Mouse (Mus musculus) ES-E14 (cell line): ENCODE results near the gene Gm37596. TPM values are rescaled to one million over a fixed set of nuclear protein-coding genes. Genes with fewer than 3 reads are reported as not detected.
"Not testable (repeated sequence)": the region's sequence is repeated elsewhere in the genome, so short reads cannot be mapped to it uniquely, and the experiment has no call there.

Experiments used
- DNase-seq: peaks from one replicate; pipeline ENCODE4 v3.0.0-alpha.2; 2013; ENCODE audit warnings: low read depth, low spot score
- H3K27ac ChIP-seq: 2 replicates; pipeline ENCODE4 v1.5.1; 2012; ENCODE audit warnings: low read depth, mild to moderate bottlenecking, low read length, moderate library complexity, mixed read lengths; ENCODE audit not compliant: poor library complexity, insufficient read depth, severe bottlenecking
- H3K36me3 ChIP-seq: 2 replicates; pipeline ENCODE4 v1.6.1; 2012; ENCODE audit warnings: mild to moderate bottlenecking, low read length, moderate library complexity, mixed read lengths; ENCODE audit not compliant: control insufficient read depth, poor library complexity, insufficient read depth, severe bottlenecking
- H3K4me1 ChIP-seq, 2 experiments: fragments of 150-350 bp in 1 of 2; sonication (generic) in 1 of 2; 2 replicates each; pipeline ENCODE4 v1.6.1; 2012; ENCODE audit warnings: low read length in 2 of 2, mild to moderate bottlenecking in 1 of 2, mixed read lengths in 1 of 2; ENCODE audit not compliant: control insufficient read depth in 2 of 2, insufficient read depth in 2 of 2, poor library complexity in 1 of 2
- H3K4me3 ChIP-seq, 2 experiments: fragments of 150-350 bp in 1 of 2; sonication (generic) in 1 of 2; 2 replicates each; pipeline ENCODE4 v1.5.1; 2012; ENCODE audit warnings: low read length in 2 of 2, low read depth in 1 of 2, mild to moderate bottlenecking in 1 of 2, mixed read lengths in 1 of 2; ENCODE audit not compliant: insufficient read depth in 1 of 2, poor library complexity in 1 of 2, severe bottlenecking in 1 of 2
- H3K9ac ChIP-seq: 2 replicates; pipeline ENCODE4 v1.6.1; 2012; ENCODE audit warnings: low read depth, mild to moderate bottlenecking, low read length, mixed read lengths; ENCODE audit not compliant: poor library complexity, insufficient read depth, severe bottlenecking
- H3K9me3 ChIP-seq: fragments of 150-350 bp; sonication (generic); 2 replicates; pipeline ENCODE4 v1.6.1; 2012; ENCODE audit warnings: low read depth, mild to moderate bottlenecking, low read length; ENCODE audit not compliant: control insufficient read depth, insufficient read depth
- CHD2 ChIP-seq: IDR thresholded peaks from 2 replicates; pipeline ENCODE4 v1.6.1; 2014; ENCODE audit warnings: mild to moderate bottlenecking, low read depth, low read length, inconsistent platforms
- HCFC1 ChIP-seq: IDR thresholded peaks from 2 replicates; pipeline ENCODE4 v1.6.1; 2012; ENCODE audit warnings: low read length, inconsistent platforms, borderline replicate concordance; ENCODE audit not compliant: insufficient read depth
- MAFK ChIP-seq: IDR thresholded peaks from 2 replicates; pipeline ENCODE4 v1.6.1; 2014; ENCODE audit warnings: mild to moderate bottlenecking, low read depth, low read length, inconsistent platforms; ENCODE audit not compliant: insufficient read depth
- ZC3H11A ChIP-seq: IDR thresholded peaks from 2 replicates; pipeline ENCODE4 v1.6.1; 2012; ENCODE audit warnings: low read depth, mild to moderate bottlenecking, inconsistent platforms, low read length, borderline replicate concordance
- ZNF384 ChIP-seq: IDR thresholded peaks from 2 replicates; pipeline ENCODE4 v1.6.1; 2012; ENCODE audit warnings: low read depth, low read length, inconsistent platforms
- in situ Hi-C, 2 experiments: fragments of 600-800 bp; cut with MboI; formaldehyde crosslinking; loops; one replicate each; pipeline ENCODE4 v1.15.1; 2025; ENCODE audit warnings: low sequenced_read_pairs in 2 of 2, inconsistent platforms in 1 of 2; ENCODE audit not compliant: unreplicated experiment in 2 of 2
- total RNA-seq: library from RNA; depleted of rRNA; stranded (reverse); fragments of 300-350 nt; gene quantifications from 2 replicates; pipeline ENCODE4 v1.2.3, GENCODE M21; 2012; rRNA removed

The Gm37596 gene
- not detected in 2 replicates for total RNA-seq

- H3K9ac ChIP-seq, H3K36me3 ChIP-seq, H3K9me3 ChIP-seq, in situ Hi-C loops, H3K4me1 ChIP-seq, DNase-seq, H3K27ac ChIP-seq, H3K4me3 ChIP-seq: not testable (repeated sequence)
Measured at GRCm38 (mm10) chr3:93692970-93693369, at the start of gene Gm37596. Gm37596 (minus strand) TSS chr3:93693070.

DNA sequence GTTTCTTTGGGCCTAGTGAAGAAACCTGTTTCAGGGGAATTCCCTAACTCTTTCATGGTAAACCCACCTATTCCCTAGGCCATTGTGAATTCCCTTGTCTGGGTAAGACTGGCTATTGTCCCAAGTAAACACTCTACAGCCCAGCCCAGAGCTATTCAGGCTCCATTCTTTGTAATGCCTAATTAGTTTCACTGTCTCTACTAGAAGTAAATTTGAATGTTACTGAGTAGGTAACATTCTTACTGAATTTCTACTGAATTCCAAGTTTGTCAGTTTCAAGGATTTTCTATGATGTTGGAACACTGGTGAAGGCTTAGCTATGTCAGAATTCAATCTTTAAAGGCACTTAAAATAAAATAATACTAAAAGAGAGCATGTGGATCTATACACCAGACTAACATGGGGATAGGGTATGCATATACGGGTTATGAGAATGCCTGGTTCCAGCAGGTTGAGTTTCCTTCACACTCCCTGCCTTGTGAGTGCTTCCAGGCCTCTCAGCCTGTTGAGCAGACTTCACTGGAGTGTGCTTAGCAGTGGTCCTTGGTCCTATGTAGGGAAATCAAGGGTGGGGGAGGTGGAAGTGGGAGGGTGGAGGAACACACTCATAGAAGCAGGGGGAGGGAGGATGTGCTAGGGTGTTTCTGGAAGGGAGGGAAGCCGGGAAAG lies 16.2 kb upstream of the Gm37596 start:
- H3K9ac ChIP-seq, H3K4me1 ChIP-seq, H3K36me3 ChIP-seq, H3K4me3 ChIP-seq, H3K9me3 ChIP-seq, in situ Hi-C loops: not testable (repeated sequence)
- peak; percentile 8 for DNase-seq
- H3K27ac ChIP-seq, result peak overlapping the region; percentile 81

DNA sequence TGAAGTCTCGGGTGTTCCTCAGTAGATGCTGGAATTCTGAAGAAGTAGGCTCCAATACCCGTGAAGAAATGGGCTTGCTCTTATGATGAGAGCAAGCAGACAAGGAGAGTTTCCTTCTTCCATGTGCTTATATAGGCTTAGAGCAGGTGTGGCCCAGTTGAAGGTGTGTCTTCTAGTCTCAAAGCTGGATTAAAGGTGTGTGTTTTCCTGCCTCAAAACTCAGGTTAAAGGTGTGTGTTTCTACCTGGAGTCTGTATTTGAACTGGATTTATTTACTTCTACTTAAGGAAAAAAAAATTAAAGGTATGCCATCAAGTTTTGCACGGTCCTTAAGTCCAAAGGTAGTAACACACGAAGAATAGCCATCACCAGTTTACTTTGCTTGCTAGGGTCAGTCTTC lies 16.7 kb downstream of the Gm37596 start, which contains the start of gene Tdpoz1:
TSS of gene Tdpoz1 (minus strand) at position 101 of the 400 bp plus-strand sequence.
- DNase-seq, H3K4me1 ChIP-seq, H3K4me3 ChIP-seq, H3K36me3 ChIP-seq, H3K27ac ChIP-seq, H3K9ac ChIP-seq, in situ Hi-C loops, H3K9me3 ChIP-seq: not testable (repeated sequence)

DNA sequence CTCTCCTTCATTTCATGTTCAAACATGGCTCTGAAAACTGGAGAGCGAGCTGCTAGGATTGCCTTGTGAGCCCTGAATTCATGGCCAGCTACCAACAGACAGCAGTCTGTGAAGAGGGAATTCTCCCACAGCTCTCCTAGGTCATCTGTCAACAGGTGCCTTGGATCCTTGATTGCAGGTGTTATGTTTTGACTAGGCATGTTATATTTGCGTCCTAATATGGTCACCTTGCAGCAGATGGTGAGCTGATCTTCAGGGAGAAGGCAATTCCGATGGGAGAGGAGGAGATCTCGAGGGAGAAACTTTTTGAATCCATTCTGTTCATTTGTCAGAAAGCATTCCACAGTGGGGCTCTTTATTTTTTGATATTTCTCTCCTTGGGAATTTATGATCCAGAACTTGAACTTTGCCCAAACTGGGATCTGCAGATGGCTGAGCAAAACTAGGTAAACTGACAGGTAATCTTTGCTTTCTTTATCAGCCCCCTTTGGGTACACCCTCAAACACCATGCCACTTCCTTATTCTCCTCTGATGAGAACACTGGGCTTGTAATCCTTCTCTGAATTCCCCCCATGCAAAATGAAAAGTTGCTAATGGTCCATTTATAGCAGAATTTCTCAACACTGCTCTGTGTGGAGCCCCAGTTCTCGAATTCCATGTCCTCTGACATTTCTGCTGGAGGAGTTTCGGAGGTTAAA lies 21.9 kb downstream of the Gm37596 start:
- not testable (repeated sequence) for H3K4me3 ChIP-seq, DNase-seq, H3K9ac ChIP-seq, H3K27ac ChIP-seq, H3K36me3 ChIP-seq, H3K9me3 ChIP-seq, H3K4me1 ChIP-seq
- in situ Hi-C loops, result loop anchor here in 1 of 2 experiments (25.0 kb wide), 1 partner anchor 116 kb away; the partner anchor contains the start of gene Tdpoz4

- in situ Hi-C loops, result loop anchor here (5.0 to 25.0 kb wide), 2 partner anchors 123 to 133 kb away; partner anchors contain the start of gene Tdpoz4 (in 1 of the 2)
- H3K36me3 ChIP-seq, result no peaks in the 10 kb centered on the region
- H3K9me3 ChIP-seq, result no peaks in the 10 kb centered on the region
- no peak for DNase-seq
- no peak overlapping the region for H3K9ac ChIP-seq
- H3K4me3 ChIP-seq, result no peak overlapping the region
- no peaks in the 10 kb centered on the region for H3K4me1 ChIP-seq
- no peak overlapping the region for H3K27ac ChIP-seq
- TF ChIP-seq HCFC1 (peak; percentile 42; the same call in 1 of the 2 replicates), ZC3H11A (no peak), CHD2 (no peak), MAFK (no peak), ZNF384 (no peak)
Measured at GRCm38 (mm10) chr3:93654260-93654659, 38.6 kb downstream of the Gm37596 start.
